Mouse (Mus musculus): ENCODE results near the gene Plekhn1. TPM values are rescaled to one million over a fixed set of nuclear protein-coding genes. Genes with fewer than 3 reads are reported as not detected.
A peak's percentile ranks its signal among the peaks of the same experiment; 100 is the strongest.

The Plekhn1 gene
- total RNA-seq, 1 experiment, result 15.2 TPM

- no peak for DNase-seq (ENCODE audit: low read depth, low spot score)
- no peak overlapping the region for H3K4me3 ChIP-seq (ENCODE audit: insufficient read depth in 1 of 2, low read depth in 1 of 2, low read length in 2 of 2, poor library complexity in 1 of 2, severe bottlenecking in 1 of 2)
- peaks cover 4% of the 10 kb centered on the region for H3K9me3 ChIP-seq (ENCODE audit: control insufficient read depth, insufficient read depth, low read depth, low read length)
- H3K4me1 ChIP-seq (ENCODE audit: control insufficient read depth in 2 of 2, insufficient read depth in 2 of 2, low read length in 2 of 2, poor library complexity in 1 of 2), result peaks cover 0 to 5% of the 10 kb centered on the region in 2 experiments; a peak in 1 of 4 replicates
- peaks cover 19% of the 10 kb centered on the region for H3K36me3 ChIP-seq (ENCODE audit: control insufficient read depth, insufficient read depth, low read length, poor library complexity, severe bottlenecking)
- TF ChIP-seq ZNF384 (IDR thresholded peaks at IDR 0.05; ENCODE audit: low read depth, low read length), result no peak
- TF ChIP-seq MAFK (IDR thresholded peaks at IDR 0.05; ENCODE audit: insufficient read depth, low read depth, low read length), result no peak
- no peak for TF ChIP-seq ZC3H11A (IDR thresholded peaks at IDR 0.05; ENCODE audit: borderline replicate concordance, low read depth, low read length)
- TF ChIP-seq CHD2 (IDR thresholded peaks at IDR 0.05; ENCODE audit: low read depth, low read length), result no peak
- no peak for TF ChIP-seq HCFC1 (IDR thresholded peaks at IDR 0.05; ENCODE audit: borderline replicate concordance, insufficient read depth, low read length)
- in situ Hi-C loops (cut with MboI; ENCODE audit: low sequenced_read_pairs in 2 of 2, unreplicated experiment in 2 of 2), result no loop called here
- H3K9ac ChIP-seq (ENCODE audit: insufficient read depth, low read depth, low read length, poor library complexity, severe bottlenecking), result no peak overlapping the region
- no peak overlapping the region for H3K27ac ChIP-seq (ENCODE audit: insufficient read depth, low read depth, low read length, poor library complexity, severe bottlenecking)
Observed at GRCm38 (mm10) chr4:156252619-156253018, 18.0 kb upstream of the Plekhn1 start.

- in situ Hi-C loops (cut with MboI; ENCODE audit: low sequenced_read_pairs in 2 of 2, unreplicated experiment in 2 of 2), result no loop called here
- H3K9me3 ChIP-seq (ENCODE audit: control insufficient read depth, insufficient read depth, low read depth, low read length), result peaks cover 4% of the 10 kb centered on the region
- DNase-seq (ENCODE audit: low read depth, low spot score), result no peak
- H3K36me3 ChIP-seq (ENCODE audit: control insufficient read depth, insufficient read depth, low read length, poor library complexity, severe bottlenecking), result peaks cover 23% of the 10 kb centered on the region
- no peak overlapping the region for H3K27ac ChIP-seq (ENCODE audit: insufficient read depth, low read depth, low read length, poor library complexity, severe bottlenecking)
- peaks cover 0 to 5% of the 10 kb centered on the region in 2 experiments; a peak in 1 of 4 replicates for H3K4me1 ChIP-seq (ENCODE audit: control insufficient read depth in 2 of 2, insufficient read depth in 2 of 2, low read length in 2 of 2, poor library complexity in 1 of 2)
- no peak for TF ChIP-seq MAFK (IDR thresholded peaks at IDR 0.05; ENCODE audit: insufficient read depth, low read depth, low read length)
- no peak overlapping the region for H3K4me3 ChIP-seq (ENCODE audit: insufficient read depth in 1 of 2, low read depth in 1 of 2, low read length in 2 of 2, poor library complexity in 1 of 2, severe bottlenecking in 1 of 2)
- no peak overlapping the region for H3K9ac ChIP-seq (ENCODE audit: insufficient read depth, low read depth, low read length, poor library complexity, severe bottlenecking)
Observed at GRCm38 (mm10) chr4:156252140-156252539, 17.5 kb upstream of the Plekhn1 start.

- Histone ChIP-seq H3K9ac (ENCODE audit: insufficient read depth, low read depth, low read length, poor library complexity, severe bottlenecking) (no peak overlapping the region), H3K36me3 (ENCODE audit: control insufficient read depth, insufficient read depth, low read length, poor library complexity, severe bottlenecking) (peaks cover 32% of the 10 kb centered on the region), H3K9me3 (ENCODE audit: control insufficient read depth, insufficient read depth, low read depth, low read length) (peaks cover 9% of the 10 kb centered on the region), H3K4me1 (ENCODE audit: control insufficient read depth in 2 of 2, insufficient read depth in 2 of 2, low read length in 2 of 2, poor library complexity in 1 of 2) (peaks cover 0 to 5% of the 10 kb centered on the region in 2 experiments; a peak in 1 of 4 replicates), H3K4me3 (ENCODE audit: insufficient read depth in 1 of 2, low read depth in 1 of 2, low read length in 2 of 2, poor library complexity in 1 of 2, severe bottlenecking in 1 of 2) (no peak overlapping the region), H3K27ac (ENCODE audit: insufficient read depth, low read depth, low read length, poor library complexity, severe bottlenecking) (no peak overlapping the region)
- in situ Hi-C loops (cut with MboI; ENCODE audit: low sequenced_read_pairs in 2 of 2, unreplicated experiment in 2 of 2), result no loop called here
- no peak for TF ChIP-seq HCFC1 (IDR thresholded peaks at IDR 0.05; ENCODE audit: borderline replicate concordance, insufficient read depth, low read length)
- no peak for TF ChIP-seq ZC3H11A (IDR thresholded peaks at IDR 0.05; ENCODE audit: borderline replicate concordance, low read depth, low read length)
- no peak for TF ChIP-seq ZNF384 (IDR thresholded peaks at IDR 0.05; ENCODE audit: low read depth, low read length)
- TF ChIP-seq MAFK (IDR thresholded peaks at IDR 0.05; ENCODE audit: insufficient read depth, low read depth, low read length), result no peak
- no peak for TF ChIP-seq CHD2 (IDR thresholded peaks at IDR 0.05; ENCODE audit: low read depth, low read length)
- DNase-seq (ENCODE audit: low read depth, low spot score), result no peak
Observed at GRCm38 (mm10) chr4:156251081-156251480, 16.4 kb upstream of the Plekhn1 start.

- no peak overlapping the region for H3K9ac ChIP-seq (ENCODE audit: insufficient read depth, low read depth, low read length, poor library complexity, severe bottlenecking)
- H3K27ac ChIP-seq (ENCODE audit: insufficient read depth, low read depth, low read length, poor library complexity, severe bottlenecking), result no peak overlapping the region
- TF ChIP-seq ZNF384 (IDR thresholded peaks at IDR 0.05; ENCODE audit: low read depth, low read length), result no peak
- in situ Hi-C loops (cut with MboI; ENCODE audit: low sequenced_read_pairs in 2 of 2, unreplicated experiment in 2 of 2), result no loop called here
- no peak for DNase-seq (ENCODE audit: low read depth, low spot score)
- peaks cover 17% of the 10 kb centered on the region for H3K9me3 ChIP-seq (ENCODE audit: control insufficient read depth, insufficient read depth, low read depth, low read length)
- H3K36me3 ChIP-seq (ENCODE audit: control insufficient read depth, insufficient read depth, low read length, poor library complexity, severe bottlenecking), result peaks cover 46% of the 10 kb centered on the region
- peaks cover 0 to 5% of the 10 kb centered on the region in 2 experiments; a peak in 1 of 4 replicates for H3K4me1 ChIP-seq (ENCODE audit: control insufficient read depth in 2 of 2, insufficient read depth in 2 of 2, low read length in 2 of 2, poor library complexity in 1 of 2)
- no peak overlapping the region for H3K4me3 ChIP-seq (ENCODE audit: insufficient read depth in 1 of 2, low read depth in 1 of 2, low read length in 2 of 2, poor library complexity in 1 of 2, severe bottlenecking in 1 of 2)
Observed at GRCm38 (mm10) chr4:156249567-156249966, 14.9 kb upstream of the Plekhn1 start.

- peak overlapping the region; percentile 86 to 98 for H3K4me3 ChIP-seq (ENCODE audit: insufficient read depth in 1 of 2, low read depth in 1 of 2, low read length in 2 of 2, poor library complexity in 1 of 2, severe bottlenecking in 1 of 2)
- no peak for DNase-seq (ENCODE audit: low read depth, low spot score)
- peaks cover 55% of the 10 kb centered on the region for H3K36me3 ChIP-seq (ENCODE audit: control insufficient read depth, insufficient read depth, low read length, poor library complexity, severe bottlenecking)
- no peak overlapping the region for H3K27ac ChIP-seq (ENCODE audit: insufficient read depth, low read depth, low read length, poor library complexity, severe bottlenecking)
- peaks cover 0 to 11% of the 10 kb centered on the region in 2 experiments; a peak in 1 of 4 replicates for H3K4me1 ChIP-seq (ENCODE audit: control insufficient read depth in 2 of 2, insufficient read depth in 2 of 2, low read length in 2 of 2, poor library complexity in 1 of 2)
- peak overlapping the region; percentile 75 for H3K9ac ChIP-seq (ENCODE audit: insufficient read depth, low read depth, low read length, poor library complexity, severe bottlenecking)
- TF ChIP-seq HCFC1 (IDR thresholded peaks at IDR 0.05; ENCODE audit: borderline replicate concordance, insufficient read depth, low read length), result no peak
- TF ChIP-seq MAFK (IDR thresholded peaks at IDR 0.05; ENCODE audit: insufficient read depth, low read depth, low read length), result no peak
- TF ChIP-seq ZNF384 (IDR thresholded peaks at IDR 0.05; ENCODE audit: low read depth, low read length), result no peak
- no peak for TF ChIP-seq CHD2 (IDR thresholded peaks at IDR 0.05; ENCODE audit: low read depth, low read length)
- TF ChIP-seq ZC3H11A (IDR thresholded peaks at IDR 0.05; ENCODE audit: borderline replicate concordance, low read depth, low read length), result no peak
- in situ Hi-C loops (cut with MboI; ENCODE audit: low sequenced_read_pairs in 2 of 2, unreplicated experiment in 2 of 2), result no loop called here
- peaks cover 3% of the 10 kb centered on the region; the same call in 1 of the 2 replicates for H3K9me3 ChIP-seq (ENCODE audit: control insufficient read depth, insufficient read depth, low read depth, low read length)
Observed at GRCm38 (mm10) chr4:156236651-156237447, 2.2 kb upstream of the Plekhn1 start.

All from ES-E14 (cell line).